Mouse (Mus musculus): ENCODE data around the gene Ube2e1.

Ube2e1 gene

DNA sequence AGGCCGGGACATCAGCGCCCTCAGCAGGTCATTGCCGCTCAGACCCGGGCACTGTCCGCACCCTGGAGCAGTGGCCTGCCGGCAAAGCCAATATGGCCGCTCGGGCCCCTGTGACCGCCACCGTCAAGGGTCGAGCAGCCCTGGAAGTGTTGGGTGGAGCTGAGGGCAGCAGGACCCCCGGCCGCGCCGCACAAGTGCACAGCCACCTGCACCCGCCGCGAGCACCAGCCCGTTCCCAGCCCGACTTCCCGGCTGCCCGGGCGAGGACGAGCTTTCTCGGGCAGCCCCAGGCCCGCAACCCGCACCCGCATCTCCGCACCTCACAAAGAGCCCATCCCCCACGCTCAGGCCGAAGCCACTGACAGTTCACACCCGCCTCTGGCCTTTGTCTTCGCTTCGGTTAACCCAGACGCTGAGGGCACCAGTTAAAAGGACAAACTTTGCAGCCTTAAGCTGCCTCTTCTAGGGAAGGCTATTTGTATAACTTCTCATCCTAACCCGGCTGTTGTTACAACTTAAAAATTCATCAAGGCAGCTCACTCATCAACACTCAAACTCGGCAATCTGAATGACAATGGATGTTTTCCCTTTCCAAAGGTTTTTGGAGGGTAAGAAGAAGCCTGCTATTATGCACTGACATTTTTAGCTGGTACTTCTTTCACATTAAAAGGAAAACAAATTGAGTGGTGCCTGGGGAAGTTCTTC lies 4.5 kb downstream of the Ube2e1 start:
- in situ Hi-C loops (cut with MboI, MseI) = loop anchor here in 1 of 2 experiments (5.0 kb wide), 1 partner anchor 90 kb away; the partner anchor contains the start of gene Nr1d2

DNA sequence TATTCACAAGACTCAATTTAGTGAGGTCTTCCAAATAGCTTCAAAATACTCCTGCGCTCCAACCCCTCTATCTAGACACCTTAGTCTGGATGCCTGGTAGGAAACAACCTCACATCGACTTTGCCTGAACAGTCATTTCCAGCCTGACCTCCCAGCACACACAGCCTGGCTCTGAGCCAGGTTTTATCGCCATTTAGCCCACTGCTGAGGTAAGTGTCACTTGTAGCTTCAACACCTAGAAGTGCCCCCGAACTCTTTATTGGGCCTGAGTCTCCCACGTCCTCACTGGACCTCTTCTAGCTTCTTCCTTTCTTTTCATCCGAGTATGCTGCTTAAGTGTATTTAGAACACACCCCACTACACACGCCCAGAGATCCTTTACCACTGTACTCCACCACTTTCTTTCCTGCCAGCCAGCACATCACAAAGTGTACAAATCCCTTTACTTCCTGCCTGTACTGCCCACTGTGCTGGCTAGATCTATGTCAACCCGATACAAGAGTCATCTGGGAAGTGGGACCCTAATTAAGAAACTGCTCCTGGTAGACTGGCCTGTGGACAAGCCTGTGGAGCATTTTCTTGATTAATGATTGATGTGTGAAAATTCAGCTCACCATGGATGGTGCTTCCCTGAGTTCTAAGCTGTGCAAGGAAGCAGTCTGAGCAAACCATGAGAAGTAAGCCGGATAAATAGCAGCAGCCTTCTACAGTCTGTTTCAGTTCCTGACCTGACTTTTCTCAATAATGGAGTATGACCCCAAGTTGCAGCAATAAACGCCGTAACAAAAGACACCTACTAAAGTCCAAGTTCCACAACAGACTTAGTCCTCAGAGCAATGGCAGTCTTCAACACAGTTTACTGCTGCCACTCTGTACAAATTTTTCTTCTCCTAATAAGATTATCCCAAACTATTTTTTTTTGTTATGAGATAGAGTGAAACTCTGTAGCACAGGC lies 13.9 kb downstream of the Ube2e1 start:
- in situ Hi-C loops (cut with MboI, MseI) = no loop called here

DNA sequence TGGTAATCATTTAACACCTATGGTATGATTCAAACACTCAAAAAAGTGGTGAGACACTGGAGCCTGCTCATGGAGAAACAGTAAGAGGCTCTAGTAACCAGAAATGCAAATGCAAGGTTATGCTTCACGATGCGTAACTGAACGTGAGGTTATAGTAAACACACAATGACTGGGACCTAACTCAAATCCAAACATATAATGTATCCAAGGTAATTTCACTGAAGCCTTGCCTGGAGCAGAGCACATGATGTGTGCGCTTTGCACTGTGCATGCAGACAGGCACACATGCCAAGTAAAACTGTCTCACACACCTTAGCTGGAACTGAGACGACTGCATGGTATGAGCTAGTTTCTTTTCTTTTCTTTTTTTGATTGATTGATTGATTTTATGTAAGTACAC lies 27.5 kb downstream of the Ube2e1 start:
- in situ Hi-C loops (cut with MboI, MseI) = loop anchor here in 1 of 2 experiments (10.0 kb wide), 1 partner anchor 1029 kb away; no protein-coding TSS in a partner anchor

DNA sequence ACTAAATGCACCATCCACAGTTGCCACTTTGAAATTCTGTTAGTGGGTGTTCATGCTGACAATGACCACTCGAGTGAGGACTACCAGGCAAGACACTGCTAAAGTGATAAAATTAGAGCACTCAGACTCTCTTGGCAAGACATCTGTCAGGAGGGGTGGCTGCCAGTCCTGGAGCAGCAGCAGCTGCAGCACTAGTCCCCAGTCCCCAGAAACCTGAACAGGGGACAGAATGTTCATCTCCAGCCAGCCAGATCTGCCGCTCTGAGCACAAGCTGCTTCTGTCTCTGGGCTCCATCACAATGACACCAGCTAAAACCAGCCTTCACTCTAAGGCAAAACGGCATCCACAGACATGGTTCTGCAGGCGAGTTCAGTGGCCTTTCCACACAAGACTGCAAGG lies 28.4 kb downstream of the Ube2e1 start:
- in situ Hi-C loops (cut with MboI, MseI) = loop anchor here in 1 of 2 experiments (10.0 kb wide), 1 partner anchor 1028 kb away; no protein-coding TSS in a partner anchor

DNA sequence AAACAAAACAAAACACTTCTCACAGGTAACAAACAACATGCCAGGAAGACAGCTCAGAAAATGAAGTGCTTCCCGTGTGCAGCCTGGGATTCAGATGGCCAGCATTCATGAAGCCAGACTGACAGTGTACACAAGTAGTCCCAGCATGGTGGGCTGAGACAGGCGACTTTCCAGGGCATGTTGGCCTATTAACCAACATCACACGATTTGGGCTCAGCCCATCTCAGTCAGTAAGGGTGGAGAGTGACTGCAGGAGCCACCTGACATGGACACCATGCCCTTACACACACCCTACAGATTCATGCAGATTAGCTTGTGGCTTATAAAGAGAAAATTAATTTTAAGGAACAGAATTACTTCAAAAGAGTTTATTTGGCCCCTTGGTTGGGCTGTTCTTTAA lies 28.9 kb downstream of the Ube2e1 start:
- in situ Hi-C loops (cut with MboI, MseI) = loop anchor here in 1 of 2 experiments (10.0 kb wide), 1 partner anchor 1028 kb away; no protein-coding TSS in a partner anchor

DNA sequence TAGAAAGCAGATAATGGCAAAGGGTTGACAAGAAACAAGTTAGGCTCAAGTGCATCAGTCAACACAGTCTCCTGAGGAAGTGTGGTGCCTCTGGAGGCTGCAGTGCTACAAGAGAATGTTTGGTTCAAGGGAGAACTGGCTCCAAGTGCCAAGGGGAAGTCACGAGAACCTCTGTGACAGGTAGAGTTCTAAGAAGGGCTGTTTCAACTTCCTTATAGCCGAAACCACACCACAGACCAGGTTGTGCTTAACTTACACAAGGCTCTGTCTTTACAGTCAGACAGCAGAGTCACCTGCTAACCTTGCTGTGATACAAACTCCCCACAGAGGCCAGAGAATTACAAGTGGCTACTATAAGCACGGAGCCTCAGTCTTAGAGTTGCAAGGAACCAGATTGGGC lies 30.1 kb downstream of the Ube2e1 start:
- in situ Hi-C loops (cut with MboI, MseI) = loop anchor here in 1 of 2 experiments (10.0 kb wide), 1 partner anchor 1027 kb away; no protein-coding TSS in a partner anchor

DNA sequence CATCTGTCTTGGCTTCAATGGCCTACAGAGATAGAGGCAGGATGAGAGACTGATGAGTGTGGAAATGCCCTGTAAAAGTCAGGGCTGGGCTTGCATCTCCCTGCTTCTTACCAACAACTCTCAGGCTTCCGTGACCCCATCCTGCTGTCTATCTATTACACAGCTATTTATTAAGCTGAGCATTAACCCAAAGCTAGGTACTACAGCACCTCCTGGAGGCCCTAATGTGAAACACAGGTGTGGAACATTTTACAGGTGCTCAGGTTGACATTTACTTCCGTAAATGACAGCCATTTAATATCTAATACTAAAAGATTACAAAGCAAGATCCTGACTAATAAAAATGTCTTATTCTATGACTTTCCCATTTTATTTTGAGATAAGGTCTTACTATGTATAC lies 31.0 kb downstream of the Ube2e1 start:
- in situ Hi-C loops (cut with MboI, MseI) = loop anchor here in 1 of 2 experiments (10.0 kb wide), 1 partner anchor 1026 kb away; no protein-coding TSS in a partner anchor

DNA sequence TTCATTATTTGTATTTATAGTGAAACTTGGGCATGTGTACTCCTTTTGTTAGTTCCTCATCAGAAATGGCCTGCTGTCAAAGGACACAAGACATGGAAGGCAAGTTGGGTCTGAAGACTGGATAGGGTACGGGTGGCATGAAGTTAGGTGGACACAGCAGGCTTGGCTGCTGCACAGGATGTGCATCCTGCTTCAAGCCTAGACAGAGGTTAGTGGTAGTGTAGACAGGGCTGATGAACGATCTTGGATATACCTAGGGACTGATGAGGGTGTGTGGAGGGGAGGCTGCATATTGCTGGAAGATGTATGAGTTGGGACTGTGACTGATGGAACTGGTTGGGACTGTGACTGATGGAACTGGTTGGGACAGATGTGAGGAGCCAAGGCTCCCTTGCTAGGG lies 32.8 kb downstream of the Ube2e1 start:
- in situ Hi-C loops (cut with MboI, MseI) = no loop called here

DNA sequence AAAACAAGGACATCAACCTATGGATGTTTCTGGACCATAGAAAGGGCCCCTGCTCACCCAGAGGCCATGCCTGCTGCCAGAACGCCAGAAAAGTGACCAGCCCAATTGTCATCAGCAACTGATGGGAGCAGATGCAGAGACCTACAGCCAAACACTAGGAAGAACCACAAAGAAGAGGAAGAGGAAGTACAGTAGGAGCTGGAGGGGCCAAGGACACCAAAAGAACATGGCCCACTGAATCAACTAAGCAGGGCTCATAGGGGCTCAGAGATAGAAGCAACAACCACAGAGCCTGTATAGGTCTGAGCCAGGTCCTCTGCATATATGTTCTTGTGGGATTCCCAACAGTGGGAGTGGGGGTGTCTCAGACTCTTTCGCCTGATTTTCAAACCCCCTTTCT lies 34.2 kb downstream of the Ube2e1 start:
- in situ Hi-C loops (cut with MboI, MseI) = no loop called here

DNA sequence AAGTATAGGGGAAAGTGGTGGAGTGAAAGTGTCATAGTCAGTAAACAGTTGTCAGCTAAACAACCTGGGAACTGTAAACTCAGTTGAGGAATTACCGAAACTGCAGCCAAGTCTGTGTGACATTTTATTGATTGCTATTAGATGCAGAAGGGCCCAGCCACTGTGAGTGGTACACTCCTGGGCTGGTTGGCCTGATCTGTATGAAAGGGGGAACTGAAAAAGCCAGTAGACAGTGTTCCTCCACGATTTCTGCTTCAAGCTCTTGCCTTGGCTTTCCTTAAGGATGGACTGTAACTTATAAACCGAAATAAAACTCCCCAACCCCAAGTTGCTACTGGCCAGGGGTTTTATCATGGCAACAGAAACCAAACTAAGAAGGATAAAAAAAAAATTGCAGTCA lies 39.1 kb downstream of the Ube2e1 start:
- in situ Hi-C loops (cut with MboI, MseI) = no loop called here

DNA sequence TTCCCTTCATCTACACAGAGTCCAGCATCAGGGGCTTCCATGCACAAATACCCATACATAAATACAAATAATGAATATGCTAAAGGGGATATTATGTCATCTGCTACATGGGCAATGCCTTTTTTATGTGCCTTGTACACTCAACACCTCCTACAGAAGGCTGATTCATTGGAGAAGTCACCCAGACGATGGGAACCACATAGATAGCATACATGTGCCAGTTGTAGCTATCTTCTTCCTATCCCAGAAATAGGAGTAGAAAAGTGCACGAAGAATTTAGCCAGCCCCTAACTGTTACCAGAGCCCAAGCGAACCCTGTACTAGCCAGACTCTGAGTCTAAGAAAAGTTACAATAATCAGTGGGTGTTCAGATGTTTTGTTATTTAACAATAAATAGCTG lies 39.5 kb downstream of the Ube2e1 start:
- in situ Hi-C loops (cut with MboI, MseI) = no loop called here

DNA sequence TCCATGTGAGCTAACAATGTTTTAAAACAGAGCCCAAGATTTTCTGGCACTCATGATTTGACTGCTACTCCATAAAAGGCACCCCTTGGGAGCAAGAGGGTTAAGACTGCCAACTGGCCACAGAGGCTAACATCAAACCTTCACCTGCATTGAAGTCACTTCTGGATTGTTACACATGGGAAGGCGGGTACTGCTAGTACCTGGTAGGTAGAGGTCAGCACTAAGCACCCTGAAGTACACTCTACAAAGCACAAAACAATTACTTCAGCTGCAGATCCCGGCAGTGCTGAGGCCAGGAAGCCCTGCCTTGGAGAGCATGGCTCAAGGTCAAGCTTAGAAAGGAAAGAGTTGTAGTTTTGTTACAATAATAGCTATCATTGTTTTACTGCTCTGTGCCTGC lies 44.3 kb downstream of the Ube2e1 start:
- in situ Hi-C loops (cut with MboI, MseI) = no loop called here

DNA sequence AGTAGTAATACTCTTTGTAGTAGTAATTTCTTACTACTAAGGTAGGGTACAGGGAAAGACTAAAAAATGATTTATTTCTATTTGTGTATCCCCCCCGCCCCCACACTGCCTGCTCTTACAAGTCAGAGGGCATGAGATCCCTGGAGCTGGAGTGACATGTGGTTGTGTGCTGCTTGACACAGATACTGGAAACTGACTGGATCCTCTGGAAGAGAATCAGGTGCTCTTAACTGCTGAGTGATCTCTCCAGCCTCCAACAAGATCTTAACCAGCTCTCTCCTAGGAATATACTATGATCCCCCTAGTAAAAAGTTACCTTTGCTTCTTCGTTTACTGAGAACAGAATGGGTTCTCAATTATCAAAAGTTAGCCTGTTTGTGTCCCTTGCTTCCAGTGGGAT lies 45.2 kb downstream of the Ube2e1 start:
- in situ Hi-C loops (cut with MboI, MseI) = no loop called here

DNA sequence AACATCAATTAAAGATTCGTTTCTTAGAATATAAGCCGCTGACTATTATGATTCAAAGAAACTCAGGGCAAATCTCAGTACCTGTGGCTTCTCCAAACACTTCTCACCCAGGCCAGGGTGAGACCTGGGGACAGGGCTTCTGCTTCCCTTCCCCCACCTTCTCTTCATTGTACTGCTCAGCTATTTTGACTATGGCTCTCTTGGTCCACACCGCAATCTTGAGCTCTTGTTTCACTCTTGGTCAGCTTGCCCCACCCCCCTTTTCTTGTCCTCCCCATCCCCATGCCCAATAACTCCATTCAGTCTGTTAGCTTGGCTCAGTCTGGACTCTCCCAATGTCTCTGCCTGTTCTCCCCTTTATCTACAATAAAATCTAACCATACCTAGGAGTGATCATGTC lies 46.2 kb downstream of the Ube2e1 start:
- in situ Hi-C loops (cut with MboI, MseI) = no loop called here

DNA sequence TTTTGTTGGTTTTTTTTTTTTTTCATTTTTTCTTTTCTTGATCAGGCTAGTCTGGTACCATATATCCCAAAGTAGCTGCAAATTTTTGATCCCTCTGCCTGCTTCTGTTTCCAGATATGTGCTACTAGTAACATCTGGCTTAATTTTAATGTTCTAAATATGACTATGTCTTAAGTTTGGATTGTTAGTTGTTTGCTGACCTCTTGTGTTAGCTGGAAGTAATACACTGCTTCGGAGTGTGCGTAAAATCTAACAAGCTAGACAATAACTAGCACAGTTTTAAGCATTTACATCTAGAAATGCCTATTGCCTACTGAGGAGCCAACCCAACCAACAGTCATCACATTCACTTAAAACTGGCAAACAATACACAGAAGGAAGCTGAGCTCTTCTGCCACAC lies 47.1 kb downstream of the Ube2e1 start:
- in situ Hi-C loops (cut with MboI, MseI) = no loop called here

DNA sequence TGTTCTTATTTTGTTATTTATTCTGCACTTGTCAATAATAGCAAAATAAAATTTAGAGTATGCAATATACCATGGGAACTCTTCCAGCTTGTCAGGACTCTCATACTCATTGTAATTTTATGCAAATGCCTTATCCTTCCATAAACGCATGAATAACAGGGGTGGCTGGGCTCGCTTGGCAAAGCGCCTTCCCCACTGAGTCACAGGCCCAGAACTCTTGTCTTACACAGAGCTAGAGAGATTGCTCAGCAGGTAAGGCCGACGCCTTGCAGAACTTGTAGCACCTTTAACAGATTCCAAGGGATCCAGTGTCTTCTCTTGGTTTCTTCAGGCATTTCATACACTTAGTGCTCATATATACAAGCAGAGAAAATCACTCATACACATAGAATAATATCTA lies 51.3 kb downstream of the Ube2e1 start:
- in situ Hi-C loops (cut with MboI, MseI) = no loop called here

DNA sequence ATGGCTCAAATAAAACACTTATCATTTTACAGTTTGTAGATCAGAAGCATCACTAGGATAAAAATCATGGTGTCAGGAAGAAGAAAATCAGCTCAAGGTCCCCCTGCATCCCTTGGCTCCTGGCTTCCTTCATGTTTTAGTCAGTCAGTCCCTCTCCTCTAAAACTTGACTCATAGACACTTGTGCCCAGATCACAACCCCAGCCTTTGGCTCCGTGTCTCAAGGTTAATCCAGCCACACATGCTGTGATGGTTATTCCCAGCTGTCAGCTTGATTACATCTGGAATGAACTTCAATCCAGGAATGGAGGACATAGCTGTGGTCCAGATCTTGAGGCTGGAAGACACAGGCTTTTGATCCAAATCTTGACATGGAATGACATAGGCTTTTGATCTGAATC lies 57.1 kb downstream of the Ube2e1 start:
- in situ Hi-C loops (cut with MboI, MseI) = loop anchor here (5.0 kb wide), 1 partner anchor 37 kb away; the partner anchor contains the start of gene Nr1d2 (in 2 of the 2)

DNA sequence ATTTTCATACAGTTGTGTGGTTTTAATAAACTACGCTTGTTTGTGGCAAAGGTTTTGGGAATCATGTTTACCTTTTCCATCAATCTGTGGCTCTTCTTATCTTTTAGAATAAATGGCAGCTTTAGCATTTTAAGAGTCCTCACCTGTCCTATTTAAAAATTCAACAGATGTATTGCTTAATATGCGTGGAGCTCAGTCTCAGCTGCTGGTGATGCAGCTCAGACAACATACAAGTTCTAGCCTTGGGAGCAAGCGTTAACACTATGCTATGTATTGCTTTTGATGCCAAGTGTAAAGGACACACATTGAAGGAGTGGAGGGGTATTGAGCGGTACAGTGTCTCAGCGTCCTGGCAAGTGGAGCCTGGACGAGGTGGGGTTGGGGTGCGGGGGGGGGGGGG lies 60.0 kb downstream of the Ube2e1 start:
- in situ Hi-C loops (cut with MboI, MseI) = loop anchor here (5.0 kb wide), 1 partner anchor 34 kb away; the partner anchor contains the start of gene Nr1d2 (in 2 of the 2)

DNA sequence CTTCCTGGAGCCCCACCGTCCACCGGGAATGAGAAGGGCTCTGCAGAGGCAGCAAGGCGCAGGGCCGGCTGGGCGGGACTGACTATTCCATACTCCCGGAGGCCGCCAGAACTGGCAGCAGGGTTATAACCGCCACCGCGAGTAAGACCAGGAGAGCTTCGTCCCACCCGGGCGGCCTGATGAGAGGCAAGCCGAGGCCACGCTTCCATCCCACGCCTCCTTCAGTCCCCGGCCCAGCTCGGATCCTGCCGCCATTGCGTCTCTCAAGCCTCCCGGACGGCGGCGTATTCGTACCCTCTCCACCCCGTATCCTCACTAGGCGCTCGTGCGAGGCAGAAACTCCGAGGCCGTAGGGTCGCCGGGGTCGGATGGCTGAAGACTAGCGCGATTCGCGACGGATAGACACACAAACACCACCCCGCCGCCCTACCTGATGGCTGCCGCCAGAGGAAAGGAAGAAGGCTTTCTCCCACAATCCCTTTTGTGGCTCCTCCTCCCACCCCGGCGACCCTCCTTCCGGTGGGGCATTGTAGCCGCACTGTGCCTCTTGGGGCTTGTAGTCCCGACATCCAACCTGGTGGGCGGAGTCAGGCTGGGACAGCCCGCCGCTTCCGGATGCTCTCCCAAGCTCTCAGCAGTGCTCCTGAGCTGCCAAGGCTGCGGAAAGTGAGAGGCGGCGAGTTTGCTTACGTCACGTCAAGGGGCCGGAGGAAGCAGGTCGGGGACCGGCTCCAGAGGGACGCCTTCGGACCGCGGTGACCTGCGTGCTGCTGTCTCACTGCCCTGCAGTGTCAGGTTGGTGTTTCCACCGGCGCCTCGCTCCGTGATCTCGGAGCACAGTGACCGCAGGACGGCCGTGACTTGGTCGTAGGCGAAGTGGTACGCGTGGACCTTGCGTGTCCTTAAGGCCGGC lies 60.9 kb downstream of the Ube2e1 start, which contains the start of the genes Nkiras1 and Rpl15:
Nkiras1 (plus strand) TSS at position 608 of the 913 bp plus-strand sequence.
Rpl15 (minus strand) TSS at position 863 of the 913 bp plus-strand sequence.
- in situ Hi-C loops (cut with MboI, MseI) = loop anchor here (5.0 kb wide), 1 partner anchor 33 kb away; the partner anchor contains the start of gene Nr1d2 (in 2 of the 2)

DNA sequence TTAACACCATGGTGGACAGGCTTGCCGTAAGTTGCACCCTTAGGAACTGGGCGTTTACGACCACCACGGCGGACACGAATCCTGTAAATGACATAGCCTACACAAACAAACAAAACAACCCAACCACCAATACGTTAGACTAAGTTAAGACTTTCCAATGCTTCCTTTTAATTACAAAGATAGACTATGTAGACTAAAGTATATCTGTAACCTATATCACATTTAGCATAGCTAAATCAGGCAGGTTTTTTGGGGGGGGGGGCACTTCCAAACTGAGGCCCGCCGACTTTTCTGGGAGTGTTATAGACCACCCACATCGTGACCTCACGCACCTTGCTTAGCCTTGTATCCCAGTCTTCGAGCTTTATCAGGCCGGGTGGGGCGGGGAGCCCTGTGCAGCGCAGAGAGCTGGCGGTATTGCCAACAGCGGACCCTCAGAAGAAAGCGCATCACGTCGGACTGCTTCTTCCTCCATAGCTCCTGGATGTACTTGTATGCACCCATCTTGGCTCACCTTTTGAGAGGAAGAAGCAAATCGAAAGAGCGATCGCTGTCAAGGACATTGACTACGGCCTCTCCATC lies 61.6 kb downstream of the Ube2e1 start:
- in situ Hi-C loops (cut with MboI, MseI) = loop anchor here (5.0 kb wide), 1 partner anchor 33 kb away; the partner anchor contains the start of gene Nr1d2 (in 2 of the 2)
